Mouse (Mus musculus): ENCODE results near the gene Ppm1h. TPM values are rescaled to one million over a fixed set of nuclear protein-coding genes. Genes with fewer than 3 reads are reported as not detected.

Gene Ppm1h
- total and polyA plus RNA-seq, 3 experiments = 1.2 to 1.3 (median 1.3) TPM

GRCm38 (mm10) chr10:122939546-122939945 is 261.0 kb downstream of the Ppm1h start:
- H3K9me3 ChIP-seq (replicated peaks; ENCODE audit: low read length) = no peaks in the 10 kb centered on the region
- H3K4me2 ChIP-seq (ENCODE audit: insufficient read depth, low read depth, poor library complexity, severe bottlenecking) = no peak overlapping the region
- H3K9ac ChIP-seq (ENCODE audit: insufficient read depth, low read depth) = no peak overlapping the region
- no peak overlapping the region for H3K4me3 ChIP-seq (replicated peaks in 1 of 3; ENCODE audit: low read depth in 2 of 3, low read length in 2 of 3, poor library complexity in 1 of 3)
- H3K36me3 ChIP-seq (replicated peaks in 1 of 2; ENCODE audit: control insufficient read depth in 1 of 2, insufficient read depth in 1 of 2, low read length in 1 of 2) = no peaks in the 10 kb centered on the region
- H3K79me2 ChIP-seq (replicated peaks; ENCODE audit: control insufficient read depth, extremely low read depth, insufficient read depth, poor library complexity, severe bottlenecking) = no peaks in the 10 kb centered on the region
- no peaks in the 10 kb centered on the region for H3K27me3 ChIP-seq (replicated peaks)
- no peak for DNase-seq (ENCODE audit: extremely low read depth)
- TF ChIP-seq BHLHE40 (IDR thresholded peaks at IDR 0.05; ENCODE audit: low read depth, low read length) (no peak), SIN3A (IDR thresholded peaks at IDR 0.05; ENCODE audit: low read length) (no peak), SMC3 (IDR thresholded peaks at IDR 0.05; ENCODE audit: low read depth, low read length) (no peak), ZKSCAN1 (IDR thresholded peaks at IDR 0.05; ENCODE audit: borderline replicate concordance, low read depth, low read length) (no peak), NELFE (IDR thresholded peaks at IDR 0.05; ENCODE audit: low read depth, low read length) (no peak), MAZ (IDR thresholded peaks at IDR 0.05; ENCODE audit: low read depth, low read length) (no peak), ELF1 (IDR thresholded peaks at IDR 0.05; ENCODE audit: low read depth, low read length) (no peak), MAFK (IDR thresholded peaks at IDR 0.05; ENCODE audit: insufficient replicate concordance, low read length) (no peak), ZMIZ1 (IDR thresholded peaks at IDR 0.05; ENCODE audit: low read depth, low read length) (no peak), GABPA (IDR thresholded peaks at IDR 0.05; ENCODE audit: insufficient replicate concordance, low read depth, low read length) (no peak), JUND (conservative IDR thresholded peaks at IDR 0.05; ENCODE audit: low read depth, low read length) (no peak), ZNF384 (IDR thresholded peaks at IDR 0.05; ENCODE audit: low read depth, low read length) (no peak), ZC3H11A (IDR thresholded peaks at IDR 0.05; ENCODE audit: low read depth, low read length) (no peak), CTCF (conservative IDR thresholded peaks at IDR 0.05 in 1 of 2, IDR thresholded peaks at IDR 0.05 in 1 of 2; ENCODE audit: low read depth in 2 of 2, low read length in 2 of 2) (no peak), ETS1 (conservative IDR thresholded peaks at IDR 0.05; ENCODE audit: low read depth, low read length) (no peak), RCOR1 (conservative IDR thresholded peaks at IDR 0.05; ENCODE audit: low read depth, low read length) (no peak), PAX5 (IDR thresholded peaks at IDR 0.05; ENCODE audit: low read length) (no peak)
- no peak overlapping the region for H3K27ac ChIP-seq (ENCODE audit: insufficient read depth, low read depth)
- in situ Hi-C loops (cut with MboI; ENCODE audit: low pct_ligation_motif_present, low pct_unique_long_range_greater_than_20kb, low sequenced_read_pairs) = no loop called here
- no peaks in the 10 kb centered on the region for H3K4me1 ChIP-seq (ENCODE audit: control insufficient read depth in 1 of 2, insufficient read depth in 2 of 2)
- dilution Hi-C loops (cut with MboI; ENCODE audit: extremely low pct_ligation_motif_present, extremely low pct_unique_long_range_greater_than_20kb, low sequenced_read_pairs) = no loop called here

DNA sequence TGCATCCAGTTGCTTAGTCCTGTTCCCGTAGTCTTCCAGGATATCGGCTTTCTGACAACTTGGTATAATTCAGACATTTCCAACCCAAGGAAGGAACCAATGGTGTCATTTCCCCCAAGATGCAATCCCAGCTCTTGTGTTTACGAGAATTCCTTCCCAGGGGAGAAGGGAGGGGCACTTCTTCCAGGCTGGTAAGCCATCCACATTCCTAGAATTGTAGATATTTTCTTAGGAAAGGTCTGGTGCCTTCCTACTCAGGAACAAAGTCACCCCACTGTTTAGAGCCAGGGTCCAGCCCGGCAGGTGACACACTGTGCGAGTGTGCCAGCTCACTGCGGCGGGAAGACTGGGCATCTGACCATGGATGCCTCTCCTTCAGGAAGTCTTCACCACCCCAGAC is 264.2 kb downstream of the Ppm1h start:
- no peak overlapping the region for H3K27ac ChIP-seq (ENCODE audit: insufficient read depth, low read depth)
- dilution Hi-C loops (cut with MboI; ENCODE audit: extremely low pct_ligation_motif_present, extremely low pct_unique_long_range_greater_than_20kb, low sequenced_read_pairs) = no loop called here
- no peaks in the 10 kb centered on the region for H3K36me3 ChIP-seq (replicated peaks in 1 of 2; ENCODE audit: control insufficient read depth in 1 of 2, insufficient read depth in 1 of 2, low read length in 1 of 2)
- no peak overlapping the region for H3K4me2 ChIP-seq (ENCODE audit: insufficient read depth, low read depth, poor library complexity, severe bottlenecking)
- H3K9ac ChIP-seq (ENCODE audit: insufficient read depth, low read depth) = no peak overlapping the region
- in situ Hi-C loops (cut with MboI; ENCODE audit: low pct_ligation_motif_present, low pct_unique_long_range_greater_than_20kb, low sequenced_read_pairs) = no loop called here
- TF ChIP-seq SMC3 (IDR thresholded peaks at IDR 0.05; ENCODE audit: low read depth, low read length) (no peak), HCFC1 (IDR thresholded peaks at IDR 0.05; ENCODE audit: low read depth, low read length) (no peak), E2F4 (IDR thresholded peaks at IDR 0.05; ENCODE audit: insufficient replicate concordance, low read depth, low read length) (no peak), POLR2AphosphoS2 (IDR thresholded peaks at IDR 0.05; ENCODE audit: low read depth, low read length) (no peak), MXI1 (IDR thresholded peaks at IDR 0.05; ENCODE audit: low read depth, low read length) (no peak), POLR2A (IDR thresholded peaks at IDR 0.05; ENCODE audit: low read depth, low read length) (no peak), GABPA (IDR thresholded peaks at IDR 0.05; ENCODE audit: insufficient replicate concordance, low read depth, low read length) (no peak), CHD2 (IDR thresholded peaks at IDR 0.05; ENCODE audit: low read length) (no peak), MAX (IDR thresholded peaks at IDR 0.05; ENCODE audit: low read length) (no peak), UBTF (IDR thresholded peaks at IDR 0.05; ENCODE audit: low read depth, low read length) (no peak), TBP (conservative IDR thresholded peaks at IDR 0.05; ENCODE audit: low read depth, low read length) (no peak), MAZ (IDR thresholded peaks at IDR 0.05; ENCODE audit: low read depth, low read length) (no peak), USF2 (conservative IDR thresholded peaks at IDR 0.05; ENCODE audit: low read depth, low read length) (no peak), NRF1 (IDR thresholded peaks at IDR 0.05; ENCODE audit: low read depth, low read length) (no peak), ZNF384 (IDR thresholded peaks at IDR 0.05; ENCODE audit: low read depth, low read length) (no peak), ETS1 (conservative IDR thresholded peaks at IDR 0.05; ENCODE audit: low read depth, low read length) (no peak), ELF1 (IDR thresholded peaks at IDR 0.05; ENCODE audit: low read depth, low read length) (no peak), RCOR1 (conservative IDR thresholded peaks at IDR 0.05; ENCODE audit: low read depth, low read length) (no peak), ZKSCAN1 (IDR thresholded peaks at IDR 0.05; ENCODE audit: borderline replicate concordance, low read depth, low read length) (no peak), MAFK (IDR thresholded peaks at IDR 0.05; ENCODE audit: insufficient replicate concordance, low read length) (no peak)
- DNase-seq (ENCODE audit: extremely low read depth) = no peak
- H3K9me3 ChIP-seq (replicated peaks; ENCODE audit: low read length) = no peaks in the 10 kb centered on the region
- H3K4me3 ChIP-seq (replicated peaks in 1 of 3; ENCODE audit: low read depth in 2 of 3, low read length in 2 of 3, poor library complexity in 1 of 3) = no peak overlapping the region
- no peaks in the 10 kb centered on the region for H3K79me2 ChIP-seq (replicated peaks; ENCODE audit: control insufficient read depth, extremely low read depth, insufficient read depth, poor library complexity, severe bottlenecking)
- H3K4me1 ChIP-seq (ENCODE audit: control insufficient read depth in 1 of 2, insufficient read depth in 2 of 2) = no peaks in the 10 kb centered on the region
- H3K27me3 ChIP-seq (replicated peaks) = no peaks in the 10 kb centered on the region
